15 mouse cellular contexts compared by ENCODE assay signal in the genomic region with DNA sequence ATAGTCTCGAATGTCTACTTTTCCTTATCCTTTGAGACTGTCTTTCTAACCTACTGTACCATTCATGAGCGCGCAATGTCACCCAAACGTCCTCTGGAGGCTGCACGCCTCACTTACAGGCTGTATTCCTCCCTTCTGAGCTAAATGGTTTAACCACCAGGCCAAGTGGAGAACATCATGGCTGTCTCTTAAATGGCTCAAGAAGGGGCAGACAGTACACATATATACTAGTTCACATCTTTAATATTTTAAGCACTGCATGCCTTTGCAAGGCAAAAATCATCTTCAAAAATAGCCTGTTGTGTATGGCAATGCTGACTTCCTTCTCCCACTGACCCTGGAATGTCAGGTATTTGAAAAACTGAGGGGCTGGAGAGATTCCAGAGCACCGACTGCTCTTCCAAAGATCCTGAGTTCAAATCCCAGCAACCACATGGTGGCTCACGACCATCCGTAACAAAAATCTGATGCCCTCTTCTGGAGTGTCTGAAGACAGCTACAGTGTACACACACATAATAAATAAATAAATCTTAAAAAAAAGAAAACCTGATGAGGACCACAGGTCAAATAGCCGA. TPM values are rescaled to one million over a fixed set of nuclear protein-coding genes. Genes with fewer than 3 reads are reported as not detected.
DNase-seq lines count a peak whose midpoint lies in the region; ATAC-seq and TF ChIP-seq lines count a peak whose summit lies in the region.
"Had no signal": no experiment of that assay in that cellular context is flagged by ENCODE, and none has a peak within 500 bp of the region (broad histone marks: within the 10 kb centered on the region; RNA-seq: fewer than 3 reads in every experiment).

No protein-coding gene starts in this region.

- WGBS in kidney, adult 2 months: 47% methylated on average over 9 of the region's 9 CpGs
- WGBS in lung, postnatal 0 days: 61% methylated on average over 9 of the region's 9 CpGs
- WGBS in hindbrain, embryonic 11.5 days: 84% methylated on average over 9 of the region's 9 CpGs

- no peaks in the 10 kb centered on the region for H3K27me3 ChIP-seq in kidney, adult 2 months (replicated peaks; ENCODE audit: control insufficient read depth, insufficient read depth, low read length)
- no peaks in the 10 kb centered on the region for H3K27me3 ChIP-seq in lung, postnatal 0 days (replicated peaks; ENCODE audit: insufficient read depth, low read length)
- no peaks in the 10 kb centered on the region for H3K27me3 ChIP-seq in hindbrain, embryonic 11.5 days (ENCODE audit: control insufficient read depth, insufficient read depth, low read length)
- H3K27me3 ChIP-seq: hindbrain, embryonic 13.5 days; liver, embryonic 15.5 days; midbrain, embryonic 13.5 days had no signal

- no peak for TF ChIP-seq POLR2A in kidney, adult 2 months (IDR thresholded peaks at IDR 0.05; ENCODE audit: low read depth, low read length)
- no peak for TF ChIP-seq POLR2A in embryonic fibroblast, embryonic 13.5 days (IDR thresholded peaks at IDR 0.05; ENCODE audit: low read depth, low read length)

- H3K27ac ChIP-seq in kidney, adult 2 months (ENCODE audit: insufficient read depth, low read depth, low read length): peak overlapping the region; percentile 71
- peak overlapping the region; percentile 39; the same call in 1 of the 2 replicates for H3K27ac ChIP-seq in lung, postnatal 0 days (ENCODE audit: low read length)
- H3K27ac ChIP-seq in embryonic fibroblast, embryonic 13.5 days (ENCODE audit: insufficient read depth, low read length): peak overlapping the region; percentile 81
- no peak overlapping the region for H3K27ac ChIP-seq in hindbrain, embryonic 11.5 days (ENCODE audit: low read depth, low read length)
- H3K27ac ChIP-seq: hindbrain, embryonic 13.5 days; liver, embryonic 15.5 days; midbrain, embryonic 13.5 days had no signal

- TF ChIP-seq EP300 in lung, postnatal 0 days (IDR thresholded peaks at IDR 0.05): no peak

- DNase-seq in kidney, adult 2 months: no peak
- no peak for DNase-seq in kidney, postnatal 10 days
- DNase-seq in lung, postnatal 0 days (ENCODE audit: low spot score): no peak
- no peak for DNase-seq in lung, postnatal 10 days
- no peak for DNase-seq in spleen, postnatal 10 days (ENCODE audit: low spot score in 2 of 2)
- no peak for DNase-seq in hindbrain, embryonic 11.5 days (ENCODE audit: low spot score)
- DNase-seq: cerebellum, adult 8-10 months; gastrocnemius, postnatal 25 days; layer of hippocampus, adult 9-11 months; right cerebral cortex, postnatal 14 days; thymus, adult 18-20 months had no signal

- H3K4me1 ChIP-seq in kidney, adult 2 months (ENCODE audit: control insufficient read depth, insufficient read depth, low read length): peaks cover 24% of the 10 kb centered on the region
- H3K4me1 ChIP-seq in lung, postnatal 0 days (ENCODE audit: insufficient read depth, low read depth, low read length): peaks cover 14% of the 10 kb centered on the region; the same call in 1 of the 2 replicates
- H3K4me1 ChIP-seq in embryonic fibroblast, embryonic 13.5 days (ENCODE audit: control insufficient read depth, insufficient read depth, low read length): peaks cover 30% of the 10 kb centered on the region
- no peaks in the 10 kb centered on the region for H3K4me1 ChIP-seq in hindbrain, embryonic 11.5 days (replicated peaks; ENCODE audit: control insufficient read depth, insufficient read depth, low read length)

- peak overlapping the region; percentile 0; the same call in 1 of the 2 replicates for H3K4me2 ChIP-seq in lung, postnatal 0 days (replicated peaks; ENCODE audit: low read depth, low read length)
- H3K4me2 ChIP-seq in hindbrain, embryonic 11.5 days (replicated peaks; ENCODE audit: low read depth, low read length): no peak overlapping the region
- H3K4me2 ChIP-seq: hindbrain, embryonic 13.5 days; liver, embryonic 15.5 days; midbrain, embryonic 13.5 days had no signal

- H3K36me3 ChIP-seq in kidney, adult 2 months (ENCODE audit: control insufficient read depth, insufficient read depth, low read length): peaks cover 5% of the 10 kb centered on the region; the same call in 1 of the 2 replicates
- peaks cover 11% of the 10 kb centered on the region; the same call in 1 of the 2 replicates for H3K36me3 ChIP-seq in lung, postnatal 0 days (ENCODE audit: insufficient read depth, low read length)
- 0 out of 2 replicates have a peak, but pooled peaks cover 2% of the 10 kb centered on the region for H3K36me3 ChIP-seq in hindbrain, embryonic 11.5 days (ENCODE audit: control insufficient read depth, insufficient read depth, low read length)

- H3K9me3 ChIP-seq in lung, postnatal 0 days (ENCODE audit: low read length): no peaks in the 10 kb centered on the region
- no peaks in the 10 kb centered on the region for H3K9me3 ChIP-seq in hindbrain, embryonic 11.5 days (ENCODE audit: control insufficient read depth, low read length)
- H3K9me3 ChIP-seq: hindbrain, embryonic 13.5 days; liver, embryonic 15.5 days; midbrain, embryonic 13.5 days had no signal

- no peak overlapping the region for H3K9ac ChIP-seq in lung, postnatal 0 days (replicated peaks; ENCODE audit: low read depth)
- H3K9ac ChIP-seq in hindbrain, embryonic 11.5 days (ENCODE audit: low read depth, low read length): no peak overlapping the region
- H3K9ac ChIP-seq: hindbrain, embryonic 13.5 days; liver, embryonic 15.5 days; midbrain, embryonic 13.5 days had no signal

- no peak for TF ChIP-seq CTCF in kidney, adult 2 months (conservative IDR thresholded peaks at IDR 0.05; ENCODE audit: insufficient read depth, insufficient read length, low read depth, low read length)
- no peak for TF ChIP-seq CTCF in lung, postnatal 0 days (IDR thresholded peaks at IDR 0.05)
- no peak for TF ChIP-seq CTCF in embryonic fibroblast, embryonic 13.5 days (IDR thresholded peaks at IDR 0.05; ENCODE audit: borderline replicate concordance, insufficient read depth, low read length)

- no peak for ATAC-seq in lung, postnatal 0 days
- no peak for ATAC-seq in hindbrain, embryonic 11.5 days (ENCODE audit: low FRiP score)
- ATAC-seq: midbrain, embryonic 13.5 days had no signal

- H3K4me3 ChIP-seq in kidney, adult 2 months (ENCODE audit: insufficient read depth, low read depth, low read length): no peak overlapping the region
- no peak overlapping the region for H3K4me3 ChIP-seq in lung, postnatal 0 days (ENCODE audit: low read depth, low read length)
- peak overlapping the region; percentile 32 for H3K4me3 ChIP-seq in embryonic fibroblast, embryonic 13.5 days (ENCODE audit: insufficient read depth, low read length)
- H3K4me3 ChIP-seq in hindbrain, embryonic 11.5 days (ENCODE audit: low read depth, low read length): no peak overlapping the region
- H3K4me3 ChIP-seq: hindbrain, embryonic 13.5 days; liver, embryonic 15.5 days; midbrain, embryonic 13.5 days had no signal

RNA-seq across cellular contexts. Expression of a gene that starts 3.9 kb away (rescaled TPM):
- polyA plus RNA-seq in kidney, adult 2 months (2012; rRNA removed): 2.8 and 4.3 TPM in 2 replicates
- polyA plus RNA-seq in lung, postnatal 0 days (2015; fragmentation: Nextera tagmentation; extraction: Ambion mirVana): 9.2 and 12.7 TPM in 2 replicates
- polyA plus RNA-seq in embryonic fibroblast, embryonic 13.5 days (2011; ENCODE audit: insufficient read length, low read depth, missing spikeins): 8.7 and 20.3 TPM in 2 replicates
- 2.0 and 2.8 TPM in 2 replicates for polyA plus RNA-seq in hindbrain, embryonic 11.5 days (2014; fragmentation: Nextera tagmentation; extraction: Ambion mirVana)

RNA-seq across cellular contexts. Expression of a gene that starts 4.2 kb away (rescaled TPM):
- 119 and 160 TPM in 2 replicates for polyA plus RNA-seq in kidney, adult 2 months (2012; rRNA removed)
- polyA plus RNA-seq in lung, postnatal 0 days (2015; fragmentation: Nextera tagmentation; extraction: Ambion mirVana): 1,283 and 1,300 TPM in 2 replicates
- 1,052 and 1,239 TPM in 2 replicates for polyA plus RNA-seq in embryonic fibroblast, embryonic 13.5 days (2011; ENCODE audit: insufficient read length, low read depth, missing spikeins)
- polyA plus RNA-seq in hindbrain, embryonic 11.5 days (2014; fragmentation: Nextera tagmentation; extraction: Ambion mirVana): 448 and 472 TPM in 2 replicates
